Mouse (Mus musculus) midbrain, postnatal 0 days (tissue): ENCODE results near the gene Tmem115. TPM values are rescaled to one million over a fixed set of nuclear protein-coding genes. Genes with fewer than 3 reads are reported as not detected.
A peak's percentile ranks its signal among the peaks of the same experiment; 100 is the strongest.
"Not testable (repeated sequence)": the region's sequence is repeated elsewhere in the genome, so short reads cannot be mapped to it uniquely, and the experiment has no call there.

Source experiments
- ATAC-seq: fragments of 200-750 bp; cut with Nextera tagmentation; 2 replicates; pipeline ENCODE4 v1.8.0; 2017; ENCODE audit warnings: moderate number of reproducible peaks, mild to moderate bottlenecking, moderate TSS enrichment, moderate library complexity; ENCODE audit not compliant: low FRiP score
- DNase-seq: peaks from one replicate; pipeline ENCODE4 v3.0.0-alpha.2; 2015; ENCODE audit warnings: low spot score
- H3K27ac ChIP-seq: fragments of 300-500 bp; sonication (generic); 2 replicates; pipeline ENCODE4 v1.5.1; 2014; ENCODE audit warnings: low read depth, mild to moderate bottlenecking, low read length, mixed read lengths
- H3K27me3 ChIP-seq: fragments of 300-500 bp; sonication (generic); 2 replicates; pipeline ENCODE4 v1.6.1; 2014; ENCODE audit warnings: low read length, control low read depth, mixed read lengths; ENCODE audit not compliant: insufficient read depth
- H3K36me3 ChIP-seq: fragments of 300-500 bp; sonication (generic); 2 replicates; pipeline ENCODE4 v1.6.1; 2014; ENCODE audit warnings: low read length, control low read depth, mixed read lengths; ENCODE audit not compliant: insufficient read depth
- H3K4me1 ChIP-seq: fragments of 300-500 bp; sonication (generic); 2 replicates; pipeline ENCODE4 v1.6.1; 2014; ENCODE audit warnings: mild to moderate bottlenecking, control low read depth, antibody characterized with exemption, low read length, mixed read lengths; ENCODE audit not compliant: insufficient read depth
- H3K4me2 ChIP-seq: fragments of 300-500 bp; sonication (generic); 2 replicates; pipeline ENCODE4 v1.6.1; 2014; ENCODE audit warnings: low read depth, mild to moderate bottlenecking, low read length, mixed read lengths; ENCODE audit not compliant: poor library complexity, severe bottlenecking
- H3K4me3 ChIP-seq: fragments of 300-500 bp; sonication (generic); 2 replicates; pipeline ENCODE4 v1.5.1; 2014; ENCODE audit warnings: low read depth, mild to moderate bottlenecking, low read length, moderate library complexity
- H3K9ac ChIP-seq: fragments of 300-500 bp; sonication (generic); replicated peaks from 2 replicates; pipeline ENCODE4 v1.6.1; 2014; ENCODE audit warnings: mild to moderate bottlenecking, low read length, moderate library complexity, mixed read lengths; ENCODE audit not compliant: poor library complexity, severe bottlenecking
- H3K9me3 ChIP-seq: fragments of 300-500 bp; sonication (generic); 2 replicates; pipeline ENCODE4 v1.6.1; 2016; ENCODE audit warnings: low read length, control low read depth
- CTCF ChIP-seq: IDR thresholded peaks from 2 replicates; pipeline ENCODE4 v1.5.1; 2016; ENCODE audit warnings: antibody characterized with exemption, mild to moderate bottlenecking
- WGBS: fragments of 180-500 bp; shearing (Covaris S2); extraction: QIAGEN DNeasy Blood & Tissue Kit; methylation state at CpG from one replicate; pipeline ENCODE4 v1.1.7; 2014; 5-methylcytosine and 5-hydroxymethylcytosine counted together
- polyA plus RNA-seq: library from polyadenylated mRNA; unstranded; fragments of >200 nt; fragmentation: Nextera tagmentation; extraction: Ambion mirVana; gene quantifications from 2 replicates; pipeline ENCODE4 v1.2.1, GENCODE M21; 2015
- total RNA-seq: library from RNA; depleted of rRNA; stranded (reverse); fragments of >200 nt; gene quantifications from 2 replicates; pipeline ENCODE4 v1.2.3, GENCODE M21; 2014

The Tmem115 gene
- total and polyA plus RNA-seq, 2 experiments from 2014 or later, result 51.9 to 57.8 TPM

GRCm38 (mm10) chr9:107556346-107556745, 22.6 kb downstream of the Tmem115 start:
- Histone ChIP-seq H3K4me3 (no peak overlapping the region), H3K27me3 (peaks cover 14% of the 10 kb centered on the region), H3K27ac (no peak overlapping the region), H3K4me2 (peak overlapping the region; percentile 81; the same call in 1 of the 2 replicates), H3K9ac (no peak overlapping the region; the same call in 1 of the 2 replicates), H3K36me3 (peaks cover 26% of the 10 kb centered on the region), H3K9me3 (no peaks in the 10 kb centered on the region), H3K4me1 (no peaks in the 10 kb centered on the region; the same call in 1 of the 2 replicates)
- ATAC-seq (no peak), DNase-seq (no peak)
- no peak for TF ChIP-seq CTCF
- 76% methylated on average over 3 of the region's 3 CpGs for WGBS

- Histone ChIP-seq H3K36me3 (peaks cover 33% of the 10 kb centered on the region), H3K27ac (peak within 1 kb of the TSS; percentile 68), H3K4me2 (peak within 1 kb of the TSS; percentile 75), H3K4me3 (peak within 1 kb of the TSS; percentile 92), H3K9ac (peak within 1 kb of the TSS; percentile 85), H3K27me3 (no peaks in the 10 kb centered on the region), H3K9me3 (no peaks in the 10 kb centered on the region), H3K4me1 (peaks cover 15% of the 10 kb centered on the region)
- no peak for TF ChIP-seq CTCF
- ATAC-seq, result peak; percentile 95
- peak; percentile 96 for DNase-seq
- WGBS, result under 1% methylated on average over 44 of the region's 46 CpGs
These were observed 29.4 kb downstream of the Tmem115 start, which contains the start of gene Tusc2 for GRCm38 (mm10) chr9:107563029-107563581. Tusc2 (plus strand) TSS chr9:107563255.

- DNase-seq, H3K9ac ChIP-seq, ATAC-seq, H3K4me3 ChIP-seq, H3K4me2 ChIP-seq, H3K27ac ChIP-seq, H3K27me3 ChIP-seq, H3K9me3 ChIP-seq: not testable (repeated sequence)
- peaks cover 17% of the 10 kb centered on the region for H3K36me3 ChIP-seq
- 51% methylated on average over 5 of the region's 5 CpGs for WGBS
- H3K4me1 ChIP-seq, result peaks cover 21% of the 10 kb centered on the region
- peak; percentile 26 for TF ChIP-seq CTCF
These were observed 31.8 kb downstream of the Tmem115 start for GRCm38 (mm10) chr9:107565556-107565955.

GRCm38 (mm10) chr9:107566041-107566709, 32.4 kb downstream of the Tmem115 start:
- Histone ChIP-seq H3K9ac (no peak overlapping the region), H3K36me3 (peaks cover 22% of the 10 kb centered on the region), H3K4me2 (no peak overlapping the region), H3K4me3 (no peak overlapping the region), H3K9me3 (no peaks in the 10 kb centered on the region), H3K4me1 (peaks cover 25% of the 10 kb centered on the region), H3K27ac (0 out of 2 replicates have a peak overlapping the region, but pooled peaks have one; percentile 18), H3K27me3 (no peaks in the 10 kb centered on the region)
- peak; percentile 85 for TF ChIP-seq CTCF
- DNase-seq (peak; percentile 70), ATAC-seq (no peak)
- 58% methylated on average over 15 of the region's 15 CpGs for WGBS

- H3K9ac ChIP-seq, result no peak overlapping the region
- no peaks in the 10 kb centered on the region for H3K27me3 ChIP-seq
- no peak overlapping the region for H3K4me2 ChIP-seq
- TF ChIP-seq CTCF, result no peak
- no peak overlapping the region for H3K4me3 ChIP-seq
- no peaks in the 10 kb centered on the region for H3K9me3 ChIP-seq
- H3K27ac ChIP-seq, result 0 out of 2 replicates have a peak overlapping the region, but pooled peaks have one; percentile 18
- WGBS, result 69% methylated on average over 3 of the region's 3 CpGs
- H3K4me1 ChIP-seq, result peaks cover 28% of the 10 kb centered on the region
- DNase-seq (no peak), ATAC-seq (no peak)
- H3K36me3 ChIP-seq, result peaks cover 20% of the 10 kb centered on the region
These were observed 33.1 kb downstream of the Tmem115 start for GRCm38 (mm10) chr9:107566855-107567254.

GRCm38 (mm10) chr9:107567702-107568319, 34.1 kb downstream of the Tmem115 start, which contains the start of gene Hyal2:
Hyal2 (plus strand) TSS chr9:107567945.
- H3K4me3 ChIP-seq, result peak within 1 kb of the TSS; percentile 76
- peak within 1 kb of the TSS; percentile 80 for H3K27ac ChIP-seq
- H3K4me1 ChIP-seq, result peaks cover 28% of the 10 kb centered on the region
- ATAC-seq (no peak), DNase-seq (no peak)
- H3K4me2 ChIP-seq, result peak within 1 kb of the TSS; percentile 80
- peak within 1 kb of the TSS; percentile 77 for H3K9ac ChIP-seq
- H3K36me3 ChIP-seq, result peaks cover 23% of the 10 kb centered on the region
- H3K9me3 ChIP-seq, result no peaks in the 10 kb centered on the region
- no peaks in the 10 kb centered on the region for H3K27me3 ChIP-seq
- WGBS, result 8% methylated on average over 18 of the region's 18 CpGs
- 0 out of 2 replicates have a peak, but pooled peaks have one; percentile 8 for TF ChIP-seq CTCF
